Mouse (Mus musculus) retina, adult 2 months (tissue): ENCODE results near the gene Zkscan1.
"Not testable (repeated sequence)": the region's sequence is repeated elsewhere in the genome, so short reads cannot be mapped to it uniquely, and the experiment has no call there.

Experiments used
- DNase-seq: peaks from one replicate; pipeline ENCODE4 v3.0.0-alpha.2; 2012; ENCODE audit warnings: low read depth, low spot score

The Zkscan1 gene

GRCm38 (mm10) chr5:138084996-138085395 is at the start of gene Zkscan1:
Gene Zkscan1 (plus strand): TSS chr5:138085084.
- DNase-seq: peak; percentile 80

- not testable (repeated sequence) for DNase-seq
Observed at GRCm38 (mm10) chr5:138052894-138053293, 32.0 kb upstream of the Zkscan1 start, which contains the start of gene Smok3c. Gene Smok3c (plus strand): TSS chr5:138053194.

GRCm38 (mm10) chr5:138073803-138074202 is 11.1 kb upstream of the Zkscan1 start:
- DNase-seq: no peak

- DNase-seq: no peak
Observed at GRCm38 (mm10) chr5:138075684-138076083, 9.2 kb upstream of the Zkscan1 start.

- no peak for DNase-seq
Observed at GRCm38 (mm10) chr5:138076148-138076547, 8.7 kb upstream of the Zkscan1 start.

- DNase-seq: no peak
Observed at GRCm38 (mm10) chr5:138080456-138080855, 4.4 kb upstream of the Zkscan1 start.

- no peak for DNase-seq
Observed at GRCm38 (mm10) chr5:138081446-138081845, 3.4 kb upstream of the Zkscan1 start.

- no peak for DNase-seq
Observed at GRCm38 (mm10) chr5:138083318-138083900, 1.5 kb upstream of the Zkscan1 start.

- no peak for DNase-seq
Observed at GRCm38 (mm10) chr5:138083936-138084335, 948 bp upstream of the Zkscan1 start.

- no peak for DNase-seq
Observed at GRCm38 (mm10) chr5:138084507-138084906, 377 bp upstream of the Zkscan1 start.

GRCm38 (mm10) chr5:138085421-138085911 is 582 bp downstream of the Zkscan1 start:
- no peak for DNase-seq

- no peak for DNase-seq
Observed at GRCm38 (mm10) chr5:138086842-138087241, 2.0 kb downstream of the Zkscan1 start.

- no peak for DNase-seq
Observed at GRCm38 (mm10) chr5:138088366-138088765, 3.5 kb downstream of the Zkscan1 start.

GRCm38 (mm10) chr5:138089108-138089551 is 4.2 kb downstream of the Zkscan1 start:
- DNase-seq: no peak

- DNase-seq: no peak
Observed at GRCm38 (mm10) chr5:138090271-138090670, 5.4 kb downstream of the Zkscan1 start.

- no peak for DNase-seq
Observed at GRCm38 (mm10) chr5:138090737-138091136, 5.9 kb downstream of the Zkscan1 start.

GRCm38 (mm10) chr5:138092771-138093170 is 7.9 kb downstream of the Zkscan1 start:
- DNase-seq: no peak

- DNase-seq: no peak
Observed at GRCm38 (mm10) chr5:138094474-138094873, 9.6 kb downstream of the Zkscan1 start.

GRCm38 (mm10) chr5:138104976-138105375 is 20.1 kb downstream of the Zkscan1 start:
- DNase-seq: no peak

GRCm38 (mm10) chr5:138107130-138107529 is 22.2 kb downstream of the Zkscan1 start:
- DNase-seq: no peak

- not testable (repeated sequence) for DNase-seq
Observed at GRCm38 (mm10) chr5:138109847-138110396, 25.0 kb downstream of the Zkscan1 start.

- peak; percentile 83 for DNase-seq
Observed at GRCm38 (mm10) chr5:138116255-138117198, 31.6 kb downstream of the Zkscan1 start, which contains the start of gene Zscan21. Gene Zscan21 (plus strand): TSS chr5:138116903.
